Mouse (Mus musculus) gastrocnemius, postnatal 10 days (tissue): ENCODE measurements around the gene Wars. TPM values are rescaled to one million over a fixed set of nuclear protein-coding genes. Genes with fewer than 3 reads are reported as not detected.
A peak's percentile ranks its signal among the peaks of the same experiment; 100 is the strongest.
"Not testable (repeated sequence)": the region's sequence is repeated elsewhere in the genome, so short reads cannot be mapped to it uniquely, and the experiment has no call there.

Source experiments
- DNase-seq: peaks from one replicate; pipeline ENCODE4 v3.0.0; 2021; ENCODE audit warnings: mixed read lengths
- total RNA-seq, 2 experiments: library from RNA; stranded (reverse); gene quantifications; 2 replicates each; pipeline ENCODE4 v1.2.3; 2021

Wars gene
- total RNA-seq, 2 experiments from 2014 or later, result 24.1 to 26.8 TPM

DNA sequence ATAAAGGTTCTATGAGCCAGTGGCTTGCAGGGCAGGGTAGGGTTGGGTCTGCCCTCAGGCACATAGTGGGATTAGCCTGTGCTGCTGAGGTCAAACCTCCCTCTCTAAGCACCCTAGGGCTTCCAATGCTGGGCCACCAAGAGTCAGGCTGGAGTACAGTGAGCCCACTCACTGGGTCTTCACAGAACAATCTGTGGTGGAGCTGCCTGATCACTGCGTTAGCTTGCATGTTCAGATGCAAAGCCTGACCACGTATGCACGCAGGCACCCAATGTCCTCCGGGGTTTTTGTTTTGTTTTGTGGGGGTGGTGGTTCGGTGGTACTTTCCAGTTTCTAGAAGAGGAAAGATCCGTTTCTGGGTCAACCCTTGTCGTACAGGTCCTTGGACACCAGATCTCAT is 36.9 kb downstream of the Wars start:
- no peak for DNase-seq

DNA sequence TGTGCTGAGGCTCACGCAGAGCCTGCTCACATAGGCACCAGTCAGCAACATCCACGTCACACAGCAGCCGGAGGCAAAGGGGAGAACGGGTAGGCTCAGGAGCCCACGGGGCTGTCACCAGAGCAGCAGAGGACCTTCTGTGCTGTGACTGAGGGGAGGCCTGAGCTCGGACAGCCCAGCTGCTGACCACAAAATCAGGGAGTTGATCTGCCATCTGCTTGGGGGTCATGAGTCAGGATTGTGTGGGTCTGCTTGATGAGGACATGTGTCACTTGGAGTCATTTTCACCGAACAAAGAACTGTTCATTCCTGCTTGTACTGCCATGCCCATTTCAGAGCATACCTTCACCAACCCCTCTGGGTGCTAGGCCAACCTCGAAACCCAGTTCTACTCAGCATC is 37.8 kb downstream of the Wars start:
- no peak for DNase-seq

DNA sequence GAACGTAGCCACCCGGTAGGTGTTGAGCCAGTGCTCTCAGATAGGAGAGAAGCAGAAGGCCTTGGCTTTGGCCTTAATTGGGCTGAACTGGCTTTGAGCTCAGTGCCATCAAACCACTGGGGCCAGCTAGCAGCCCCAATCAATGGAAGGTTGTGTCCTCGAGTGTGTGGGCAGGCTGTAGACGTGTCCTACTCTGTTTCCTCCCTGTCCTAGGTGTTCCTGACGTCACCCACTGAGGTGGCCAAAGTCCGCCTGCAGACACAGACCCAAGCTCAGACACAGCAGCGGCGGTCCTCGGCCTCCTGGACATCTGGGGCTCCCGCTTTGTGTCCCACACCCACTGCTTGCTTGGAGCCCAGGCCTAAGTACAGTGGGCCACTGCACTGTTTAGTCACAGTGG is 38.9 kb downstream of the Wars start:
- no peak for DNase-seq

DNA sequence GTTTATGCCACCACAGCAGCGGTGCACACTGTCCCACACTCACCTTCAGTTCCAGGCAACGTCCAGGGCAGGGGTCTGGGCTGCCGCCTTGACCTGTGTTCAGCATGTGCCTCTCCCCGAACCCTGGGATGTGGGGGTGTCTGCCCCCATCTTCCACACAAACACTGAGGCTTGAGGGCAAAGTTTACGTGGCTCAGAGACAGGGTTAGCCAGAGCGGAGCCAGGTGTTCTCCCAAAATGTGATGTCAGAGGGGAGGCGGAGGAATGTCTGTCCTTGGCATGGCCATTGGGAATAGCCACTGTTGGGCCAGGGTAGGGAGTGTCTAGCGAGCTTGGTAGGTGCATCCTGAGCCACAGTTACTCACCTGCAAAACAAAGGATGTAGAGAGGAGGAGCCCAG is 41.2 kb downstream of the Wars start:
- no peak for DNase-seq

DNA sequence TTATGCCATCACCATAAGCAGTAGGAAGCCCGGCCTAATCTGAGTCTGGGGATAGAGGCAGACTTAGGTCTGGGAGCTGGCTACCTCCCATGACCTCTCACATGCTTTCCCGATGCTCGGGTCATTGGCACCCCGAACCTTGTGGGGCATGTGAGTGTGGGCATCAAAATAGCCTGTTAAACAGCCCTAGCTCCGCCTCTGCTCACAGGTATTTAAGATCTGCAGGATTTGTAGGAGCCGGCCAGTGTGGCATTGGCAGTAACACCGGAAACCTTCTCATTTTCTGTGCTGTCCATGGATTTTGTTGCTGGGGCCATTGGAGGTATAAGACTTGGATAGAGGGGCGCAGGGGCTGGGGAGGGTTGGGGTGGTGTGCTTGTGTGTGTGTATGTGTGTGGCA is 43.1 kb downstream of the Wars start:
- DNase-seq, result no peak

DNA sequence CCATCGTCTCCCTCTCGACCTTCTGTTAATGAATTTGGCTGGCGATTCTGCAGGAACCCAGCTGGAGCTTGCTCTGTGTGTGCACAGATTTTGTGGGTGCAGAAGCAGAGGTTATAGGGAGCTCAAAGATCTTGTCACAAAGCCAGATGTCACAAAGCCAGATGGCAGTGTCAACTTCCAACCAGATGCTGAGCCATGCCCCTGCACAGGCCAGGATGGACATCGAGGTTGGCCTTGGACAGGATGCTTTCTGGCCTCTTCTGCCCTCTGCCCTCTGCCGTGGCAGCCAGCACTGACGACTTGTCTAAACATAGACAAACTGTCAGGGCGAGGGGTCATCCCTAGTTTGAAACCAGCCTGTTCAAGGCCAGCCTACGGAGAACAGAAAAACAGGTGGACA is 43.8 kb downstream of the Wars start:
- no peak for DNase-seq

DNA sequence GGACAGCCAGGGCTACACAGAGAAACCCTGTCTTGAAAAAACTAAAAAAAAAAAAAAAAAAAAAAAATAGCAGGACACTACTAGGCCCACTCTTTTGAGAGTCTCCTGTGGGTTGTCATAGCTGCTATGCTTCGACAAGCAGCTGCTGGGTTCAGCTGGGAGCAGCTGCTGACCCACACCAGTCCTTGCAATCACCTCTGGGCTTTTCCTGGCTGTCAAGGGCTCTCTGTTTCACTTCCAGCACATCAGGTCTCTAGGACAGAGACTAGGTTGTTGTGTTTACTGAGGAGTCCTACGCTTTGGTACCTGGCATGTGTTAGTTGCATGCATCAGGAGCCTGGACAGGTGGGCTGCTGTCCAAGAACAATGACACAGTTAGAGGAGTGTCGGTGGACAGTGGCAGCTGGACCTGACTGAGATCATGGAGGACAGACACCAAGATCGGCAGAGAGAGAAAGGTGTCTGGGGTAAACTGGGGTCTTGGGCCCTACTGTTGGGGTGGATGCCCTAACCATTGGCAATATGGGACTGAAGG is 44.4 kb downstream of the Wars start:
- DNase-seq, result no peak

DNA sequence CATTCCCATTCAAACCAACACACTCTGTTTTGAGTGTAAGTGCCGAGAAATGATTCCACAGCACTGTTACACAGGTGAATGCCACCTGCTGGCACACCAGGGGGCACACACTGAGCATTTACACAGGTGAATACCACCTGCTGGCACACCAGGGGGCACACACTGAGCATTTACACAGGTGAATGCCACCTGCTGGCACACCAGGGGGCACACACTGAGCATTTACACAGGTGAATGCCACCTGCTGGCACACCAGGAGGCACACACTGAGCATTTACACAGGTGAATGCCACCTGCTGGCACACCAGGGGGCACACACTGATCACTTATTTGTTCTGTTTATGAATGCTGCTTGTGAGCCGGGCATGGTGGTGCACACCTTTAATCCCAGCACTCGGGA is 45.9 kb downstream of the Wars start:
- not testable (repeated sequence) for DNase-seq

DNA sequence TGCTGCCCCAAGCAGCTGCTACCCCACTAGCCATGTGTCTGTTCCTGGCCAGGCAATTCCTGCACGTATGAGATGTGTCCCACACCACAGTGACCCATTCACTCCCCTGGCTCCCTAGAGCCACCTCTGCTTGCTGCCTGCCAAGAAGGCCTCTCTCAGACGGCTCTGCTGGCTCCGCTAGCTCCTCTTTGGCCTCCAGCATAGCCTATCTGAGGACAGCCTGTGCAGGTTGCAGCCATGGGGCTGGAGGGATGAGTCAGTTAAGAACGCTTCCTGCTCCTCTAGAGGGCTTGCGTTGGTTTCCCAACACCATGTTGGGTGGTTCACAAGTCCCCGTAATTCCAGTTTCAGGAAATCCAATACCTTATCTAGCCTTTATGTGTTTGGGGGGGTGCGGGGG is 51.3 kb downstream of the Wars start:
- no peak for DNase-seq

DNA sequence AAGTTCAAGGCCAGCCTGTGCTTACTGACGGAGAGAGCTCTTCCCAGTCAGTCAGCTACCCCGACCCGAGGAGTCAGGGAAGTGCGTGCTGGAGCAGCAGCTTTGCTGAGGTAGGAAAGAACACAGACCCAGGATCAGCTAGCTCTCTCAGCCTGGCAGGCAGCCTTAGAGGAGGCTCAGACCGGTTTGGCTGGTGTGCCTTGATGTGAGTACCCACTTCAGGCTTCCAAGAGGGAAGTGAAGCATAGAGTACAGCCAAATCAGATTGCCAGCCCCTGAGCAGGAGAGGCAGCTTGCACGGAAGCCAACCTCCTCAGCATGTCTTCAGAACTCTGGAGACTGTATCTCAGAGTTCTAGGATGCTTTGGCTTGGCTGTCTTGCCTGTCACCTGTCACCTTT is 52.8 kb downstream of the Wars start:
- DNase-seq, result no peak

DNA sequence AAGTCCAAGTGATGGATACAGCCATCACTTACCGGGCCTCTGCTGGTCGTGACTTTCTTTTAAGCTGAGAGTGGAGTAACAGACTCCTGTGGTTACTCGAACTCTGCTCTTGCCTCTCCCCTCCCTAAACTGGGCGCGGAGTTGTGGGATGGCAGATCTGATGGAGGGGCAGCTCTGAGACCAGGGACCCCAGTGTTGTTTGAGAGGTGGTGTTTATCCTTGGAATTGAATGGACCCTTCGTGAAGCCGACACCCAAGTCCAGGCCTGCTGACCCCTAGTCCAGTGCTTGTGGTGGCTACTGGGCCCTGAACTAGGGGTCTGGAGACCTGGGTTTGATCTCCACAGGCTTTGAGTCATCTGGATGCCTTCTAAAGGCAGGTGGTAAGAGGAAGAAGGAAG is 57.3 kb downstream of the Wars start:
- DNase-seq, result no peak

DNA sequence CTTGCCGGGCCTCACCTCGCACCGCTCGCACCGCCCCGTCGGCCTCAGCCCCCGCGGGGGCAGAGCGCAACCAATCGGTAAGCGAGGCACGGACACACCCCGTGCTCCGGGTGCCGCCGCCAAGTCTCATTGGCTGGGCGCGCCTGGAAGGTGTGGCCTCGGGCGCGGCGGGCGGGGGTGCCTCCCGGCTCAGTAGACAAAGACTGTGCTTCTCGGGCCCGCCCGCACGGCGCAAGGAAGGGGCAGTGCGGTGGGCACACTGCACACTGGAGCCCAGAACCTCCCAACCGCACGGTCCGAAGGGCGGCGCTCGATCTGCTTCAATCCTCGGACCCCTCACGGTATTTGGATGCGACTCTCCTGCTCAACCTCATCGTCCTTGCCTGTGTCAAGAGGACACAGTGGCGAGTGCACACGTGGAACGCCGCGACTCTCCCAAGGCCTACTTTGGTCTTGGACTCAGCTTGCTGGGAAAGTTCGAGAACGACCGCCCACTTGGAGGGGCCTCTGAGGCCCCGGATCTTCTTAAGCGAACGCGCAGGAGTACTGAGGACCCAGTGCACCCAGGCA is 58.0 kb downstream of the Wars start, which contains the start of the genes Slc25a29 and Slc25a47:
Gene Slc25a29 (minus strand): TSS at position 44 of the 570 bp plus-strand sequence.
Gene Slc25a47 (plus strand): TSS at position 207 of the 570 bp plus-strand sequence.
- DNase-seq, result peak; percentile 96

DNA sequence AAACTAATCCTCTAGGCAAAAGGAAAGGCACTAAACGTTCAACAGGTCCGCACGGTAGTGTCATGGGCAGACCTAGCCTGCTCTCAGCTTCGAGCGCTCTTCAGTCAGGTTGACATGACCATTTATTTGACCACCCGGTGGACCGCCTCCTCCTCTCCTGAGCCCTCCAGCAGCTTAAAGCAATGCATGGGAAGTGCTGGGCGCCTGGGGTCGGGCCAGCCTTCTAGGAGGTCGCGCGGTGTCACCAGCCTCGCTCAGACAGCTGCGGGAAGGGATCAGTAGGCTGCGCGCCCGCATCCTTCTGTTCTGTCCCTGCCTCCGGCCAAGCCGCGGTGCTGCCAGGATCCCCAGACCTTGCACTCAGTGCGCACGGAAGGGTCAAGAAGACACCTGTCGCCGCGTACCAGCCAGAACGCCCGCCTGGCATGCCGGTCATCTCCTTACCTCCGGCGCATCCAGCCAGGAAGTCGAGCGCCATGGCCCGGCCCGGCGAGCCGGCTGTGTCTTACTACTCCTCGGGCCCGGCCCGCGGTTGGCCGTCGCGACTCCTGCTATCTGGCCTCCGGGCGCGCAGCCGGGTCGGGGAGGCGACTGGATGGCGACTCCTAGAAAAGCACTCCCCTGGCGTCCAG is 58.6 kb downstream of the Wars start:
- no peak for DNase-seq

DNA sequence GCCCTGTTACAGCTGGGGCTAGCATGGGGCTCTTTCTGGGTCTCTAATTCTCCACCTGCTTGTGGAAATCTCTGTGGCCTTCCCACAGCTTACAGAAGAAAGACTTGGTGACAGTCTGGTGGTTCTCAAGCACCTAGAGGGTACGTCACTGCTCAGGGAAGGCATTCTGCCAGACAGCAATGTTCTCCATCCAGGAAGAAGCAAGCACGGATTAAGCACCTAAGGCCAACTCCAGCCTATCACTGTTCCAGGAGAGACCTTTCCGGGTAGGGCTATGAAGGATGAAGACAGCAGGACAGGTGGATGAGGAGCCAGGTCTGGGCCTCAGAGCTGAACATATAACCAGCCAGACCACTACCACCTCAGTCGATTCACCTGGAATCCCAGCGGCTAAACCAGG is 59.2 kb downstream of the Wars start:
- peak; percentile 4 for DNase-seq

DNA sequence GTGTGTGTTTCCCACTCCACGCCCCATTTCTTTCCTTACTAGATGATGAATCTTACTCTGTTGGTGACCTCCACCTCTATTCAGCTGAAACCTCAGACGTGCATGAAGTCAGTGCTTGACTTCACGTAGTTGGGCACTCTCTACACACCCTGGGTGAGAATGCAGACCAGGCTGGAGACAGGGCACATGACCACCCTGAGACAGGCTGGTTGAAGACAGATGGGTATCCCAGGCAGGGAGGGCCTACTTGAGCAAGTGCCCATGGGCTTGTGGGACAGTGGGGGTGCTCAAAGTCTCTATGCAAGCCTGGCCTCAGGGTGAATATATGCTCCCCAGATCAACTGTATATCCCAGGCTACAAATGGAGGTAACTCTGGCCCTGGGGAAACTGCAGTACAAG is 59.6 kb downstream of the Wars start:
- peak; percentile 2 for DNase-seq

DNA sequence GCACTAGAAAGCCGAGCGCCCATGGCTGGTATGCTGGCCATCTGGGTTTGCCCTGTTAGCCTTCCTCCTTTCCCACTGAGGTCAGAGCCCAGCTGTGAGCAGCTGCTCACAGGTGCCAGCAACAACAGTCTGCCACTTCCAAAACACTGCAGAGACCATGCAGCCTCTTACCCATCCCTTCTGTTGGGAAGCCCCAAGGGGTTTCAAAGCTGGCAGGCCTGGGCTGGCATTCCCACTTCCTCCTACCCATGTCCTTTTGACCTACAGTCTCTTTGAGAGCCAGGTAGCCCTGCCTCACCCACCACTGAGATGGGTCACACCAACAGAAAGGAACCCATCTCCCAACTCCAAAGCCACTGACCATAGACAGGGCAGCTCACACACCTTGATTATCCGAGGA is 60.6 kb downstream of the Wars start:
- DNase-seq, result peak; percentile 5

DNA sequence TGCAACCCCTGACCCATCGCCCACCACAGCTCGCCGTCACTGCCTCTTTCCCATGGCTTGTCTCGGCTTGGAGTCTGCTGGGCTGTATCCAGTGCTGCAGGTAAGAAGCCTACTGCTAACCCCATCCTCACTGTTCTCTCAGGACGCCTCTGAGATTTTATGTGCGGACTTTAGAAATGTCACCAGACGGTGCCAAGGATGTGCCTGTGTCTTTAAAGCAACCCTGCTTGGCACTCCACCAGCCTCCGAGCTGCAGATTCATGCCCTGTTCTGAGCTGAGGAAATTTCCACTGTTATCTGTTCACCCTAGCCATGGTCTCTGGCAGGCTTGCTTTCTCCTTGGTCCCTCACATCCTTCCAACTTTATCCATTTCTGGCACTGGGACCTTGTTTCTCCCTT is 61.1 kb downstream of the Wars start:
- peak; percentile 41 for DNase-seq

DNA sequence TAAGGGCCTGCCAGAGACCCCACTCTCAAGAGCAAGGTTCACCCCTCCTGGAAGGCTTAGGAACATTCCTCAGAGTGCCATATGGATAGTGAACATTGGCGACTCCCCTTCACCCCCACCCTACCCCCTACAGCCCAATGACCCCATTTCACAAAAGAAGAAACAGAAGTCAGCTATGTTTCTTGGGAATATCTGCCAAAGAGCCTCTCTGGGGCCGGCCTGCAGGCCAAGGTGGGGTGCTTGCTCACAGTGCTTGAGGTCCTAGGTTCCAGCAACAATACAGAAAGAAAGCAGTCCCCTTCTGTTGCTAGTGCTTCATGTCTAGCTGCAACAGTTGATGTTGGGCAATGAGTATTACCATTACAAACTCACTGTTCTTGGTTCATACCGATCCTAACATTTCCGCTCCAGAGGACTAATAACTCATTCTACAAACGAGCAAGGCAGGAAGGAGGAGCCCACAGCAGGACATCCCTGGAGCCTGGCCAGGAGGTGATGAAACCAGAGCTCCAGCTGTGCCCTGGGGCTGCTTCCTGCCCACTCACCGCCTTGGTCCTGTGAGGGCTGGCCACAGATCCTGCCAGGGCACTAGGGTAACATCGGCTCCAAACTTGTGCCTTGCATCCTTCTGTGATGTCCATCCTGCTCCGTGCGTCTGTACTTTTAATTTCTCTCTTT is 61.9 kb downstream of the Wars start:
- peak; percentile 67 for DNase-seq

DNA sequence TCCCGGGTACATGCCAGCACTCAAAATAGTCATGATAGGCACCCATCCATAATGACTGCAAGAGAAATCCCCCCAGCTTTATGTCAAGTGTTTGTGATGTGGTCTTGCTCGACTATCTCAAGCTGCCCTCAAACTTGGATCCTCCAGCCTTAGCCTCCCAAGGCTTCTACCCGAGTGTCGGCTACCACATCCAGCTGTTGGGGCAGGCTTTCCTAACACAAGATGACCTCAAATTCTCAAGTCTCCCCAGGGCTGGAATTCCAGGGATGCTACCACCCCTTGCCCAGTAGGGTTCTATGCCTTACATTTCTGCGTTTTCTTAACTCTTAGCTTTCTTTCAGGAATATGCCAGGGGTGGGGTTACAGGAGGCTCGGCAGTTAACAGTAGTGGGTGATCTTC is 63.6 kb downstream of the Wars start:
- no peak for DNase-seq

DNA sequence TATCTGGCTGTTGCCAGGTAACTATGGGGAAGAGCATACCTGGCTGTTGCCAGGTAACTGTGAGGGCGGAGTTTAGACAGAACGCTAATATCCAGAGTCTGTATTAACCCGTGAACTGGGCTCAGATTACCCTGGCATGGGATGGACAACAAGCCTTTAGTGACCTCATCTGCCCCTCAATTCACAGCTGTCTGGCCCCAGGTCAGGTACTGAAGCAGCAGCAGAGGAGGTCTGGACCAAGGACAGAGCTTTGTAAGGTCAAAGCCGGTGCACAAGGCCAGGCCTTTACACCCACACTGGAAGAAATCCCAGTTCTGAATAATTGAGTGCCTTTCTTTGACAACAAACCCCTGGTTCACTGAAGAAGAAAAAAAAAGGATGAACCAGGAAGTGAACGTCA is 64.3 kb downstream of the Wars start:
- DNase-seq, result no peak

DNA sequence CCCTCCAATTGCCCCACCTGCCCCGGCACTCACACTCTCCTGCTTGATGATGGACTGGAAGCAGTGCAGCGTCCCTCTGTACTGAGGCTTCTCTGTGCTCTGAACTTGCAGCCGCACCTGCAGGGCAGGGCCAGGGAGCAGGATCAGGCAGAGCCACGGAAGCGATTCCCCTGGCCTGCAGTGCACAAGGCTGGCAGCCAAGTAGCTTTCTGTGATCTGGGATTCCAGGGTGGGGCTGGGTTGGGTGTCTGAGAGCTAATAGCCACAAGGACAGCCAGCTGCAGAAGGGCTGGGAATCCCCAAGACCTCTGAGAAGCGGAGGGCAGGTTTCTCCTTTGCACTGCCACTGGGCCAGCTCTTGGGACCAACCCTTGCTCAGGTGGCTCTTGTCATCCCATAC is 66.3 kb downstream of the Wars start:
- DNase-seq, result no peak

DNA sequence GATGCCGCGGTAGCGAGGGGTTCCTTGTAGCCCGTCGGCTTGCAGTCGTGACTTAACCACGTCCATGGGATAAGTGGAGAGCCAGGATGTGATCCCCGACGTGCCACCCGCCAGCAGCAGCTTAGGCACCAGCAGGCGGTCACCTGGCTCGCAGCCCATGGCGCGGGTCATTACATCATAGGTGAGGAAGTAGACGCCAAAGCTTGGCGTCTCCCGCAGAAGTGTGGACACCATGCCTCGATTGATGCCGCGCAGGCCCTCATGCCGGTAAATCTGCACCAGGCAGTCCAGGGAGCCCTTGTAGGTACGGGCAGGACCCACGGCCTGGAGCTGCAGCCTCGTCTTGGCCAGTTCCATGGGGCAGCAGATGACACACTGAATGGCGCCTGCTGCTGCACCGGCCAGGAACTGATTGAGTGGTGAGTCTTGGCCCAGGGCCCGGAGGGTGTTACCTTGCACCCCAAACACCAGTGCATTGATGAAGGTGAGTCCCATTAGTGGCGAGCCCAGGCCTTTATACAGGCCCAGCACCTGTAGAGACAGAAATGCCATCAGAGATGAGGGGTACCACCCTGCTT is 66.9 kb downstream of the Wars start:
- DNase-seq, result no peak

DNA sequence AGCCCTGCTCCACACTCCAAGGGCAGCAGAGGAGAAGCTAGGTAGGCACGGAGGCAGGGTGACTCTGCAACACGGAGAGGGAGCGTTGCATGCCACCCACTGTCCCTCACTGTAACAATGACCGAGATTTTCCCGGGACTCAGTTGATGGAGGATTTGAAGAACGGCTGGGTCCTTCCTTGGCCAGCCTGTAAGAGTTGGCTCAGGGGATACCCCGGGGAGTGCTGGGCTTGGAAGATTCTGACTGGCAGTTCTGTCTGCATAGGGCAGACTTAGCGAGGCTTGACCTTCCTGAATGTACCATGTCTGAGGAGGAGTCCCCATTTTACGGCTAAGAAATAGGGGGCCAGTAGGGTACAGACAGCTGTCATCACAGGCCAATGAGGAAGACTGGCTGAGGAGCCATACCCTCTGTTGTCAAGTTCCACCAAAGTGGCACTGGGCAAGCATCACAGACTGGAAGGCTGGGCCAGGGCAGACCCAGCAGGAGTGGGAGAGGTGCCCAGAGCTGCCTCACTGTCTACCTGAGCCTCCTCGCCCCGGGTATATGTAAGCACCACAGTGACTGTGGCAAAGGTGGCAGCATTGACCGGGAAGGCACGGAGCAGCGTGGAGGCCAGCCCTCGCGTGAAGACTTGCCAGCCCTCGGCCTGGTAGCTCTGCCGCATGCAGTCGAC is 67.6 kb downstream of the Wars start:
- no peak for DNase-seq
